Mouse (Mus musculus) olfactory bulb, adult 2 months (tissue): ENCODE data around the gene Pold2.

Experiments
- CTCF ChIP-seq: fragments of 200-500 bp; IDR thresholded peaks from 2 replicates; pipeline ENCODE4 v1.5.1; 2012; ENCODE audit warnings: low read depth, mild to moderate bottlenecking, low read length, moderate library complexity; ENCODE audit not compliant: insufficient read depth
- POLR2A ChIP-seq: fragments of 200-500 bp; IDR thresholded peaks from 2 replicates; pipeline ENCODE4 v1.6.1; 2012; ENCODE audit warnings: mild to moderate bottlenecking, low read depth, low read length, moderate library complexity; ENCODE audit not compliant: insufficient read depth

DNA sequence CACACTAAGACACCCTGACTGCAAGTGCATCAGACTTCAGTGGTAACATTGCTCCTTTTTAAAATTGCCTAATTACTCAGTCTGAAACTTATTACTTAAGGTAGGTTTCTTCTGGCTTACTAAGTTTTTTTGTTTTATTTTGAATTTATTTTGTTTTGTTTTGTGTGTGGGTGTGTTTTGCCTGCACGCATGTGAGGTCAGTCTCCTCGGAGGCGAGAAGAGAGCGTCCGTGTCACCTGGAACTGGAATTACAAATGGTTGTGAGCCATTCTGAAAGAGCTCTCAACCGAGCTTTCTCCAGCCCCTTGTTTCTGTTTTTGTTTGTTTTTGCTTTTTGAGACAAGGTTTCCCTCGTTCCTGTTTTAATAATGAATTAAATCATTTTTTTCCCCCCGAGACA, 569 bp upstream of the Pold2 start:
- no peak for TF ChIP-seq CTCF
- TF ChIP-seq POLR2A: no peak
